Mouse (Mus musculus) adrenal gland, adult (tissue): ENCODE measurements around the gene Cdh12.
"Not testable (repeated sequence)": the region's sequence is repeated elsewhere in the genome, so short reads cannot be mapped to it uniquely, and the experiment has no call there.

Source experiments
- DNase-seq, 2 experiments: peaks; one replicate each; pipeline ENCODE4 v3.0.0; 2022 to 2023; ENCODE audit warnings: low spot score in 1 of 2; ENCODE audit not compliant: inconsistent age in 2 of 2

The Cdh12 gene

DNA sequence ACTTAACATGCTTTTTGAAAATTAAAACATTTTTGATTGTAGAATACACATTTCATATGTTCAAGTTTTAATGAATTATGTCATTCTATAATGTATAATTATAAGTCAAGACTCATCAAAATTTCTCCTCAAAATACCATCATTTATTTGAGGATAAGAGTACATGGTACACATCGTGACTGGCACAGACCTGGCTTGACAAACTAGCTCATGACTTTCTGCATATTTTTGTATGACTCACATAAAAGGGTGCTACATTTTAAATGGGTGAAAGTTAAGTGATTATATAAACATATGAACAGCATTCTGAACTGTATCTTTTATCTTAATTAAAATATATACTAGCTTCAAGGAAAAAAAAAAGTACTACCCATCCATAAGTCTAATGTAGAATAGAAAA, 643.8 kb downstream of the Cdh12 start:
- DNase-seq: no peak

DNA sequence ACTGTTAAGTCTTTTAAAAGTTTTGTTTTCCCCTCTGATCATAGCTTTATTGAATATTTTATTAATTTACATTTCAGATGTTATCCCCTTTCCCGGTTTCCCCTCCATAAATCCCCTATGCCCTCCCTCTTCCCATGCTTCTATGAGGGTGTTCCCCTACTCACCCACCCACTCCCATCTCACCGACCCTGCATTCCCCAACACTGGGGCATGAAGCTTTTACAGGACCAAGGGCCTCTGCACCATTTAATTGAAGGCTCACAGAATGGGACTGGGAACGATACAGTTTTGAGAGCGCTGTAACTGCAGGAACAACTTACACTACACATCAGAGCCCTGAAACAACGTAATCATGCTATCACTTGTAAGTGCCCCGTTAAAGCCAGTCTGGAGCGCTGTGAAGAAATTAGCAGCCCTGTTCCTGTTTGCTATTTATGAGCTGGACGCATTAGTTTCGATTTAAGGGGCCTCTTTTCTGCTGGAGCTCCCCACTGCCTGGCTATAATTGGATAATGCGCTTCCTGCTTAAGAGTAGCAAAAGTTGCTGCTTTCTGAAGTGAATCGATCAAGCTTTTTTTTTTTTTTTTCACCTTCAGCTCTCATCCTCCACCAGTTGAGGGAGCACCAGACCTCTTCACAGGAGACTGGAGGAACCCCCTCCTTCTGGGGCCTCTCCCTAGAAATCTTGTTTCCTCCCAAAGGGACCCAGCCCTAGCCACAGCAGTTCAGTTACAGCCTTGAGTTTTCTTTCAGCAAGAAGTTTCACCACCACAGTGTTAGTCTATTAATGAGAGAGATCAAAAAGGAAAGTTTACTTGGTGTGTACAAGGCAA, 660.2 kb downstream of the Cdh12 start:
- DNase-seq: peak; percentile 4 to 61

DNA sequence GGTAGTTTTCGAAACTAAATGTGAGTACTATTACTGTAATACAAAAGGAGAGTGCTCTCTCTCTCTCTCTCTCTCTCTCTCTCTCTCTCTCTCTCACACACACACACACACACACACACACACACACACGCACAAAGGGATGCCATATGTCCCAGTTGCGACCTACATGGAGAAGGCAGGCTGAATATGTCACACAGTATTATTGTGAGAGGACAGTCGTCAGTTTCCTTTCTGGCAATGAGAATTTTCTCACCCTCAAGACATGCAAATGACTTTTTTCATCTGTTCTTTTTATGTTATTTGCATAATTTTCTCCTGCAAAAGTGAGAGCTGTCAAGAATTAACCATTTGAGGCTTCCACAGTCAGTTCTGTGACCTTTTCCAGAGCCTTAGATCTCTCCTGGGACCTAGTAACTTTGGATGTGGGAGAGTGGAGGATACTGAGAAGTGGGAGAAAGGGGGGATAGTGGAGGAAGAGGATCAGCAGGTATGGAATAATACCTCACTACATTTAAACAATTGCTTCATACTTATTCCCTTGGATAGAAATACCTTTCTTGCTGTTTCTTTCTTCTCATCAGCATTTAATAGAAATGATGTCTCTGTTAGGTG, 660.9 kb downstream of the Cdh12 start:
- no peak for DNase-seq

DNA sequence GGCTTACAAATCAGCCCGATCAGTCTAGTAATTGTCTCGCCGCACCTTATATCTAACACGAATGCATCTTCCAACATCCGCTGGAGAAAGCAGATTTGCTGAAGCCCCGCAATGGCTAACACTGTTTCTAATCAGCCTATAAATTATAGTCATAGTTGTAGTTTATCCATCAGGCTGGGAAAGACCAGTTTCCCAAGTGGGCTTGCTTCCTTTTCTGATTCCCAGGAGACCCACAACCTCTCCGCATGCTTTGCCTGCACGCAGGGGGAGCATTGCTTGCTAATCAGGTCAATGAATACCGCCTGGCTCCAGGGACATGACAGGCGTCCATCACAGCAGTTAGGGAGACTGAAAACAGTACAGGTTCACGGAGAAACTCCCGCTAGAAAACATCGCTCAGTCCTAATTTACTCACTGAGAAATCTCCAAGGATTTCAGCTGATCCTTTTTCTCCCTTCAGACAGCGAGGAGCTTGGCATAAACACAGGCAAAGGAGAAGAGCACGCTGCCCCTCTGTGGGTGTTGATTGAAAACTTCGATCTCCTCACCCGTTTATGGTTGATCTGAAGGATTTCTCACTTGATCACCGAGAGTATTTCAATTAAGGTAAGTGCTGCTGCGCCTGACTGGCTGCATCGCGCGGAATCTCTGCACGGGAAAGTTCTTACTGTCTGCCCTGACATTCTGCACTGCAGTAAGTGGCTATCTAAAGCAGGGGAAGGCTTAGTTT, 662.0 kb downstream of the Cdh12 start:
- peak; percentile 4 to 61 for DNase-seq

DNA sequence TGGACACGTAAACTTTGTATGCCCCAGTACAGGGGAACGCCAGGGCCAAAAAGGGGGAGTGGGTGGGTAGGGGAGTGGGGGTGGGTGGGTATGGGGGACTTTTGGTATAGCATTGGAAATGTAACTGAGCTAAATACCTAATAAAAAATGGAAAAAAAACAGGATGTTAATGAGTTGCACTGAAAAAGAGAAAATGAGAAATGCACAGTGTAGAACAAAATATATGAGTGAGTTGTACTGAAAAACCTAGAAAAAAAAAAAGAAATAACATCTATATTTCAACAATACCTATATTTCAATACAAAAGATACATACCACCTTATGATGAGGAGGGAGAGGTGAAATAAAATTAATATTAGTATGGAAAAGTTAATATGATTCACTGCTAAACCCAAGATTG, 665.7 kb downstream of the Cdh12 start:
- DNase-seq: not testable (repeated sequence)

DNA sequence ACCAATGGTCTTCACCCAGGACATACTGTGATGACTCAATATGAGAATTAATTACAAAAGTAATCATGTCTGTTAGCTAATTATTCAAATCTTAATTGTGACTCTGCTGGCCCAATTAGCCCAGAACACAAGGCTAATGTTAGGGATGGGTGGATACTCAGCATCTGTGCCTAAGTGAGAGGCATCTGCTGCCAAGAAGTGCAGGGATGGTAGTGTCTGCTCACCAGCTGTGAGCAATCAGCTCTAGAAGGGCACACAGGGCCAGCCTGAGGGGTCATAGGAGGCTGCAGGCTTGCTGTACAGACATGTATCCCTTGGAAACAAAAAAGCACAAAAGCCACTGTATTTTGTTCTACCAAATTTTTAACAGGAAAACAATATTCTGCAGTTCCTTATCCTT, 681.6 kb downstream of the Cdh12 start:
- no peak for DNase-seq

DNA sequence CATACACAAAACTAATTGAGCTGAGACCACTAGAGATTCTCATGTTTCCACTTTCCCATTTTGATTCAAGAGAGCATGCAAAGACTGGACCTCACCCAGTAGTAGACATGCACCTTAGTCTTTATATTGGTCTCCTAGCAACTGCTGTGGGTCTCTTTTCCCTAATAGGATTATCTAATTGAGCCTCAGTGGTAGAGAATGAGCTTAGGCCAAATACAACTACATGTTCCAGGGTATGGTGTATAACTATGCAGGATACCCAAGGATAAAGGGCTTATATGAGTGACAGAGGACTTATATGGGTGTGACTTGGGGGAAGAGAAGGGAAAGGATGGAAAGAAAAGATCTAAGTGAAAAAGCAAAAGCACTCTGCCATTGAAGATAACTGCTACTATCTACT, 683.9 kb downstream of the Cdh12 start:
- no peak for DNase-seq

DNA sequence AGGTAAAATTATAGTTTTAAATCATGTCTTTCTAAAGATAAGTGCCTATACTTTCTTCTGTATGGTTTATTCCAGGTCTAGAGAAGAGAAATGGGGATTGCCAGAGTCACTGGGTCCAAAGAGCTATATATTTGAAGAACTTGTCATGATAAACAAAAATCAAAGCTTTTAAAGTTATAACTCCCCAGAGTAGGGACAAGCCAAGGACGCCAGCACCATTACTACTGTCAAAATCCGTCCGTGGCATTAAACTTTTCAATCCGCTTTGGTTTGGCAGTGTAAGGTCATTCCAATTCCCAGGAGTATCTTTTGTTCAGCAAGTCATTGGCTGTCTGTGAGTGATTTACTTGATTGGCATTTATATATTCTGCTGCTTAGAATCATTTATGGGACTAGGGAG, 697.8 kb downstream of the Cdh12 start:
- peak; percentile 31 to 80 for DNase-seq

DNA sequence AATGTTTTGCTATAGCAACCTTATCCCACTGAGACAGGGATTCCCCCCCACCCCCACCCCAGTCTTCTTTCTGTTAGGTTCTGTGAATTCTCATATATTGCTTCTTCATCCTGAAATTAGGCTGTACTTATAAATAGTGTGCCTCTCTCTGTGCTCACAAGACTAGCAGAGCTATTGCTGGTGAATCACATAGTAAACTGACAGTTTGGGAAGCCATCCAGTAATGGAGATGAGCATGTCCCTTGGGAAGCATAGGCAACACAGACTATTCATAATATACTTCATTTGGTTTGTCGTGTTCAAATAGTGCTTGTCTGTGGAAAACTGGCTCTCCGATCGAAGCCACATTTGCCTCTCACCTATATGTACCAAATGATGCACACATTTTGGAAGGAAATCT, 704.5 kb downstream of the Cdh12 start:
- no peak for DNase-seq

DNA sequence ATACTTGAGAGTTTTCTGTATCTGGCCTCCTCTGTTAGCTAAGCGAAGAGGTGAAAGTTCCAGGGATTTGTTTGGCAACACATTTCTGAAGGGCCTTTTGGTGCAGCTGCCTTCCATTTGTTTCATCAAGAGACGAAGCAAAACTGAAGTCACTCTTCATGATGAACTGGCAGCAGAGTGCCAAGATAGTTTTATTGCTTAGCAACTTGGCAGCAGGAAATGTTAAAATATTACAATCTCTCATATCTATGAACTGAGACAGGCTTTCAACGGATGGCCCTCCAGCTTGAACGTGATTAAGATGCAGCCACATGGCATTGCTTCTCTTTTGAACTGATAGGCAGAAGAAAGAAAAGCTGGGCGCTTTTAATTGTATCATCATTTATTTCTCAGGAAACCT, 730.7 kb downstream of the Cdh12 start:
- peak in 1 of 2 experiments; percentile 33 for DNase-seq

DNA sequence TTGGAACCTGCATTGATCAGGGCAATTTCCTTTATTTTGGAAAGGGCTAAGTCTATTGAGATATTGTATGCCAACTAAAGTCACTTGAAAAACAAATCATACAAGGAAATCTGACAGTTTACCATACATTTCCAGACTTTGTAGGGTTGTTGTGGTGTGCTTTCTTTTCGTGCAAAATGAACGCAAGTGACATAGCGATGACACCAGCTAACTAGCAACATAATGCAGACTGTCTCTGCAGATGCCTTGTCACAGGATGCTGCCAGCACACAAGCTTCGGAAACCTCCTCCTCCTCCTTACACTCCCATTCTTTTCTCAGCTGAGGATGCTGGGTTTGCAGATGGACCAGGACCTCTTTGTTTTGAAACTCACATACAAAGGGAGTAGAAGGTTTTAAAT, 731.1 kb downstream of the Cdh12 start:
- no peak for DNase-seq

DNA sequence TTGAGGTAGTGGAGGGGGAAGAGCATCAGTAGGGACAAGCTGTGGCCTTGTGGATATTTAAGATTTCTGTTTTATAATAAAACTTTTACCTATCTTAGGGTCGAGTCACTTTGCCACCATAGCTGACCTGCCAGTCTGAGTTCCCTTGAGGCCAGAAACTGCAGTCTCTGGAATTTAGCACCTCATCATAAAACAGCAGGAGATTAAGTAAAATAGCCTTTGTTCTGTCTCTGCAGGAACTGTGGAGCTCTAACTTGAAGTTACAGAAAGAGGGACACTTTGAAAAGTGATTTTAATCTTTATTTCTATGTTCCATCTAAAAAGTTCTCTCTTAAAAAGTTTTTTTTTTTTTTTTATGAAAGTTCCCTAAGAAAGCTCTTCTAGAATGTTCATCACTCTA, 736.7 kb downstream of the Cdh12 start:
- DNase-seq: no peak

DNA sequence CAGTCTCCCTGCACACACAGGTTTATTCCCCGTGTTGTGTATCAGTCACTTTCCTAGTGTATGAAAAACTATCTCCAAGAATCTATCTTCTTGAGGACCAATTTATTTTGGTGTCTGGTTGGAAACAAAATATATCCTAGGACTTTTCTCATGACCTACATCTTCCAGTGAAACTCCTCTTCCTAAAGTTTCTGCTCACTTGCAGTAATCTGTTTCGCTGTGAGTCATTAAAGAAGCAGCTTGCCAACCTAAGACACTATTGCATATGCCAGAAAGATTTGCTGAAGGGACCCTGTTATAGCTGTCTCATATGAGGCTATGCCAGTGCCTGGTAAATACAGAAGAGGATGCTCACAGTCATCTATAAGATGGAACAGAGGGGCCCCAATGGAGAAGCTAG, 761.0 kb downstream of the Cdh12 start:
- not testable (repeated sequence) for DNase-seq

DNA sequence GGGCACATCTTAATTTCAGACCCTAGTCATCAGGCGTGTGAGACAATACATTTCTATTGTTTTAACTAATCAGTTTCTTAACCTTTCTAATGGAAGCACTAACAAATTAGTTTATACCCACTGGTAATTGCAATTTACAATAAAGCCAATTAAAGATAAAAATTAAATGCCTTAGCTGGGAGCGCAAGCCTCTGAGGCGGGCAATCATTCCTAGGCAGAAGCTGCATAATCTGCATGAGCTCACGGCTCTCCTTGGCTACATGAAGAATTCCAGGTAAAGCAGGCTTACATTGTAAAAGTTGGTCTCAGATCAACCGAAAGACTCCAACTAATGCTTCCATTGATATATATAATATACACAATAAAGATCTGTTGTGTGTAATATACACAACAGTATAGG, 773.9 kb downstream of the Cdh12 start:
- no peak for DNase-seq

DNA sequence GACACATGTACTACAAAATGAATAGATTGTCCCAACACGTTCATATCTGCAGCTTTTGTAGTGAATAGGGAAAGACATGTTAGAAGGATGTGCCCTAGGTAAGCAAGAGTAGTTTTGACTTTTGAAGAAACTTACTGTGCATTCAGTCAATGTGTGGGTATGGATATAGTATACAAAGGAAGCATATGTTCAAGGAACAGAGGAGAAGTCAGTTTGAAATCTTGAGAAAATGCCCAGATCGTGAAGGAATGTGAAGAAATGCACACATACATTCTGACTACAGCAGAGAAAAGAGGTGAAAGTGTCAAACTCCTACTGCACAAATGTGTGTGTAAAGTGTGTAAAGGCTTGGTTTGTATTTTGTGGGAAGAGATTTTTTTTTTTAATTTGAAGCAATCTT, 812.3 kb downstream of the Cdh12 start:
- DNase-seq: no peak

DNA sequence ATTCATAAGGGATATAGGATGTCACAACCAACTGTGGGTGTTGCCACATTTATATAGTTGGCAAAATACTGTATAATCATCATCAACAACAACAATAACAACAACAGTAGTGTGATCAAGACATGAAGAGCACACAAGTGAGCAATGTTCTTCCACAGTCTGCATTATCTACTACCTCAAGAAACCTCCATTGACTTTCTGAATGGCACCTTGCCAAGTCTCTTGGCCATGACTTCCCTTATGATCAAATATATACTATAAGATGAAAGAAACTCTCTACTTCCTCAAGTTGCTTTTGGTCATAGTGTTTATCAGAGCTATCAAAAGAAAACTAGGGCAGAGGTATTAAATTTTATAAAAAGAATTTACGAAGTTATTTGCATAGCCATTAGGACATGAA, 820.8 kb downstream of the Cdh12 start:
- no peak for DNase-seq

DNA sequence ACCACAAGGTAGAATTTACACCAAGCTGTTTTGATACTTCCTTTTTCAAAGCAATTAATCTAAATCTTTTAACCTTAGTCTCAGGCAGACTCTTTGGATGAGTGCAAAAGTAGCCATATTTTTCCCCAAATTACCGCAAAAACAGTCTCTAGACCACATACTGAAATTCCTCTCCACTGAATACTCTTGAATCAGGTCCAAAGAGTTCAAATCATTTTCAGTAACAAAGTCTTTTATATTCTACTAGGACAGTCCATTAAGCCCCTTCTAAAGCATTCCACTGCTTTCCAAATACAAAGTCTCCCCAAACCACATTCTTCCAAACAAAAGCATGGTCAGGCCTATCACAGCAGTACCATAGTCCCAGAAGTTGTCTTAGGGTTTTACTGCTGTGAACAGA, 848.0 kb downstream of the Cdh12 start:
- no peak for DNase-seq

DNA sequence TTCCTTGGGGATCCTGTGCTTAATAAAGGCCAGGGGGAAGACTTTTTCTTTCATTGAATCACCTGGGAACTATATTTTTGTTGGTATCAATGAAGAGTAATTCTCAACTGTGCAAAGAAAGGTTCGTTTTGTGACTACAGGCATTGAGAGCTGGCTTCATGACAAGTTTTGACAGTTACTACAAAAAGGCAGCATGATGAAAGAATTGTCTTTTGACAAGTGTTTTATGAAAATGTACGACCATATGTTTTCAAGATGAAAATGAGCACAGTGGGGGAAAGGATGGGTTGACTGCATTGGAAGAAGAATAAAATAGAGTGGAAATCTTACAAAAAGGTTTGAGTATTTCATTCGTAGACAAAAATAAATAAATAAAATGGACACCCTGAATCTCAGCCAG, 866.4 kb downstream of the Cdh12 start:
- no peak for DNase-seq

DNA sequence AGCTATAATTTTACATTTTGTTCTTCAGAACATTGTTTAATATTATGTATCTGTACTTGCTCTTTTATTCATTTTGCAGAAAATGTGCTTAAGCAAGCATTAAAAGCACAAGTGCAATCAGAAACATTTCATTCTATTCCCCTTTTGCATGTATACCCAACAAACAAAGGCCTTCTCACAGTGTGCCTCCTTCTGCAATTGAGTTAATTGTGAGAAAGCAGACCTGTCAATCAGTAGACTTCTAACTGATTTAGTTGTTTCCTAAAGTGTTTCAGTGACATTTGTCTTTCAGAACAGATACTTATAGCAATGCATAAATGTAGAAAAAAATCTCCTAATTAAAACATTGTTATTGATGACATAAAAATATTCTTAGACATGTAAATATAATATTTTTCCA, 894.8 kb downstream of the Cdh12 start:
- DNase-seq: no peak

DNA sequence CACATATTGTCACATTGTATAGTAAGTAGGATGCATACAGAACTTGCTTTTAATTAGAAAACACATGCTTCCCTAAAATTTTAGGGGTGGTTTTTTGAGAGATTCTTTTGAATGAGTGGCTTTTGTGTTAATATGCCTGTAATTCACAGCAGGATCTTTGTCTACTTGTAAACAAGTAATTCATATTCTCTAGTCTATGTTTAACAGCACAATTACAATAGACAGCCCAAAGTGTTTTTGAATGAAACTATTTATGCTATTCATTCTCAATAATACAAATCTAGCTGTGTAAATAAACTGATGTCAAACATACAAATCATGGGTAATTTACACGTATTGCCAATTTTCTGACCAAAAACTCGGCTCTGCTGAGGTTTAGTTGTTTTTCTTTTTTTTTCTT, 895.3 kb downstream of the Cdh12 start:
- DNase-seq: no peak

DNA sequence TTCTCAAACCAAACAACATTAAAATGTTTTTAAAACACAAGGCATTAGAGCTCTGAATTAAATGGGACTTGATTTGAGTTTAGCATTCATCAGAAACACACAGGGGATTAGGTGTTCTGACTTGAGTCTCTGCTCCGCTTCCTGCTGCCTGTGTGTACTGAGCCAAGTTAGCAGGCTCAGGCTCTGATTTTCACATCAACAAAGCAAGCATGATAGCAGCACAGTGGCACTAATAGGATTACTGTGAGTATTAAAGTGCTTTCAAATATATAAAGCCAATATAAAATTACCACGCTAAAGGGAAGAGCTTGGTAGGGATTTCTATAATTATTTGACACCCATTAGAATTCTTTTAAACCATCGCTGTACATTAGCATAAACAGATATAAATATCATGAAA, 895.7 kb downstream of the Cdh12 start:
- DNase-seq: no peak
